Mouse (Mus musculus): Measurements from ENCODE around the gene Fbxl16.

Fbxl16 gene

GRCm38 (mm10) chr17:25828712-25829557 lies 20.1 kb downstream of the Fbxl16 start, which contains the start of gene Jmjd8:
Gene Jmjd8 (plus strand): TSS chr17:25828867.
- DNase-seq (ENCODE audit: low read depth, low spot score): peak; percentile 67

- DNase-seq (ENCODE audit: low read depth, low spot score): no peak
Observed at GRCm38 (mm10) chr17:25829558-25830017, 20.7 kb downstream of the Fbxl16 start.

GRCm38 (mm10) chr17:25830200-25830753 lies 21.4 kb downstream of the Fbxl16 start:
- no peak for DNase-seq (ENCODE audit: low read depth, low spot score)

- no peak for DNase-seq (ENCODE audit: low read depth, low spot score)
Observed at GRCm38 (mm10) chr17:25830806-25831431, 22.0 kb downstream of the Fbxl16 start.

GRCm38 (mm10) chr17:25831451-25832281 lies 22.8 kb downstream of the Fbxl16 start:
- no peak for DNase-seq (ENCODE audit: low read depth, low spot score)

GRCm38 (mm10) chr17:25832436-25833290 lies 23.8 kb downstream of the Fbxl16 start:
- peak; percentile 99 for DNase-seq (ENCODE audit: low read depth, low spot score)

- peak; percentile 82 for DNase-seq (ENCODE audit: low read depth, low spot score)
Observed at GRCm38 (mm10) chr17:25833291-25833663, 24.4 kb downstream of the Fbxl16 start, which contains the start of gene Stub1. Gene Stub1 (minus strand): TSS chr17:25833404.

GRCm38 (mm10) chr17:25833961-25834594 lies 25.2 kb downstream of the Fbxl16 start:
- DNase-seq (ENCODE audit: low read depth, low spot score): no peak

GRCm38 (mm10) chr17:25834595-25835222 lies 25.8 kb downstream of the Fbxl16 start:
- no peak for DNase-seq (ENCODE audit: low read depth, low spot score)

GRCm38 (mm10) chr17:25835301-25835700 lies 26.4 kb downstream of the Fbxl16 start:
- DNase-seq (ENCODE audit: low read depth, low spot score): no peak

- DNase-seq (ENCODE audit: low read depth, low spot score): no peak
Observed at GRCm38 (mm10) chr17:25835816-25836215, 26.9 kb downstream of the Fbxl16 start.

- DNase-seq (ENCODE audit: low read depth, low spot score): no peak
Observed at GRCm38 (mm10) chr17:25836397-25837075, 27.7 kb downstream of the Fbxl16 start.

- DNase-seq (ENCODE audit: low read depth, low spot score): no peak
Observed at GRCm38 (mm10) chr17:25837076-25837410, 28.2 kb downstream of the Fbxl16 start, which contains the start of gene Rhbdl1. Gene Rhbdl1 (minus strand): TSS chr17:25837295.

GRCm38 (mm10) chr17:25837533-25837932 lies 28.6 kb downstream of the Fbxl16 start:
- DNase-seq (ENCODE audit: low read depth, low spot score): no peak

GRCm38 (mm10) chr17:25838904-25839303 lies 30.0 kb downstream of the Fbxl16 start:
- no peak for DNase-seq (ENCODE audit: low read depth, low spot score)

GRCm38 (mm10) chr17:25839455-25840235 lies 30.8 kb downstream of the Fbxl16 start:
- DNase-seq (ENCODE audit: low read depth, low spot score): no peak

GRCm38 (mm10) chr17:25840519-25840918 lies 31.6 kb downstream of the Fbxl16 start:
- no peak for DNase-seq (ENCODE audit: low read depth, low spot score)
